Mouse (Mus musculus): ENCODE measurements around the gene Cnot4. TPM values are rescaled to one million over a fixed set of nuclear protein-coding genes. Genes with fewer than 3 reads are reported as not detected.

Gene Cnot4
- polyA plus RNA-seq, 1 experiment from 2014 or later: 36.3 TPM

DNA sequence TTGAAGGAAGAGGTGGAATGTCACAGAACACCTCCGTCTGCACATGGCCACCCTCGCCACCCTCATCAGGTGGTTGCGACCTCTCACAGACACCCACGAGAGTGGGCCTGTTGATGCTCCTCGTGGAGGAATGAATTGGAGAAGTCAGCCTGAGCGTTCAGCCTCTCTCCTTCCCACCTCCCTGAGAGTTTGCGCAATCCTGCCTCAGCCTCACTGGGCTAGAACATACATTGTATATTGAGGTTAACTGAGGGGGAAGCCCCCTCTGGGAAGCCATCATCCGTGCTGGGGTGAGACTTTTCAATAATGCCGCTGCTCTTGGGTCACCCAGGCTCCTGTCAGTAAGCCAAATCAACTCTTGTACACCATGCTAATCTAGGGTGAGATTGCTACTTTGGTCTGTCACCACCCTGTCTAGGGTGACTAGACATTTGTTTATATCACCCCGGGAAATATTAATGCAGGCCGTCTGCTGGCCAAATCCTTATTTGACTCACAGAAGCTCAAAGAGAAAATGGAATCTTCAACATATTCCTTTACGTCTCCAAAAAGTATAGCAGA is 146.4 kb downstream of the Cnot4 start:
- 94% methylated on average over 12 of the region's 12 CpGs for WGBS
- H3K4me1 ChIP-seq (replicated peaks): peaks cover 12% of the 10 kb centered on the region
- H3K9ac ChIP-seq: no peak overlapping the region
- H3K4me3 ChIP-seq: no peak overlapping the region
- H3K9me3 ChIP-seq: no peaks in the 10 kb centered on the region
- no peak overlapping the region for H3K4me2 ChIP-seq
- ATAC-seq (ENCODE audit: low FRiP score): no peak
- H3K27me3 ChIP-seq: 0 out of 2 replicates have a peak, but pooled peaks cover 3% of the 10 kb centered on the region
- H3K27ac ChIP-seq: no peak overlapping the region
- H3K36me3 ChIP-seq: no peaks in the 10 kb centered on the region

DNA sequence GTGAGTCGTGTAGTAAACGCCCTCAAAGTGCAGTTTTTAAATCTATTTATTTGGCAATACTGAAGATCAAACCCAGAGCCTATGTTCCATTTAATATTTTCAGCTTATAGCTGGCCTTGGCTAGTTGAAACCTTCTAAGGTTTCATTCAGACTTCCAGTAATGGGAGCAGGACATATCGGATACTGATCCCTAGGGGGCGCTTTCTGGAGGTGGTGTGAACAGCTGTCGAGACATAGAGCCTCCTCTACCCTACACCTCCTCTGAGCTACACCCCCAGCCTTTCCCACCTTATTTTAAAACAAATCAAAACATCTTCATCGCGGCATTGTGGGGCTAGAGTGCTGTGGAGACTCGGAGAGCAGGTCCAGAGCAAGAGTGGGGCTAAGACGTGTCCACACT is 152.9 kb downstream of the Cnot4 start:
- no peak for ATAC-seq (ENCODE audit: low FRiP score)
- WGBS: 65% methylated on average over 9 of the region's 9 CpGs

DNA sequence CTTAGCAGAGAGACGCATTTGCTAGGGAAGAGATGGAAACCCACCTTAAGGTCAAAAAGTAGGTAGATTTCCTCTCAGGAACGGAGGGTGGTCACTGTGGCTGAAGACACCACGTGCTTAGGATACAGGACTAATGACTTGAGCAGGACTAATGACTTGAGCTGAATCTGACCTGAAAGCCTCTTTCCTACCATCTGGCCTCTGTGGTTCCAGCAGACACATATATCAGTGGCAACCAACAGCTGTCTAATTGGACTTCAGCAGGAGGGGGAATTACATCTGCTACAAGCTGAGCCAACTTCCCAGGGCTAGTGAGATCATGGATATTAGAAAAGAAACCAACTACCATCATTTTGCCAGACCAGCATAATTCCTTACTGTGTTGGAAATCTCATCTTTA is 154.2 kb downstream of the Cnot4 start:
- H3K27ac ChIP-seq: no peak overlapping the region
- WGBS: 76% methylated on average over 3 of the region's 3 CpGs
- no peak for ATAC-seq (ENCODE audit: low FRiP score)

More for the DNA sequence above, 152.9 kb downstream of the Cnot4 start:
- Histone ChIP-seq H3K36me3 (no peaks in the 10 kb centered on the region), H3K4me2 (no peak overlapping the region), H3K27ac (no peak overlapping the region), H3K9me3 (no peaks in the 10 kb centered on the region), H3K4me1 (replicated peaks) (no peaks in the 10 kb centered on the region), H3K27me3 (no peaks in the 10 kb centered on the region), H3K4me3 (no peak overlapping the region), H3K9ac (no peak overlapping the region)

More for the DNA sequence above, 154.2 kb downstream of the Cnot4 start:
- no peaks in the 10 kb centered on the region for H3K4me1 ChIP-seq (replicated peaks)
- no peak overlapping the region for H3K9ac ChIP-seq
- H3K9me3 ChIP-seq: no peaks in the 10 kb centered on the region
- H3K4me3 ChIP-seq: no peak overlapping the region
- H3K4me2 ChIP-seq: no peak overlapping the region
- H3K36me3 ChIP-seq: no peaks in the 10 kb centered on the region
- H3K27me3 ChIP-seq: no peaks in the 10 kb centered on the region

Other genes with a start within 250 kb of the Cnot4 start
- gene Wdr91, start 222.8 kb downstream of the Cnot4 start, polyA plus RNA-seq (2015; fragmentation: Nextera tagmentation; extraction: Ambion mirVana): 12.5 and 14.5 TPM in 2 replicates
- gene Stra8, start 213.6 kb downstream of the Cnot4 start, polyA plus RNA-seq (2015; fragmentation: Nextera tagmentation; extraction: Ambion mirVana): not detected in 2 replicates
- 0.56 and 0.57 TPM in 2 replicates for gene Slc23a4, start 145.3 kb downstream of the Cnot4 start, polyA plus RNA-seq (2015; fragmentation: Nextera tagmentation; extraction: Ambion mirVana)
- gene Nup205, start 43.7 kb upstream of the Cnot4 start, polyA plus RNA-seq (2015; fragmentation: Nextera tagmentation; extraction: Ambion mirVana): 24.3 and 24.7 TPM in 2 replicates
- gene Slc13a4, start 174.4 kb upstream of the Cnot4 start, polyA plus RNA-seq (2015; fragmentation: Nextera tagmentation; extraction: Ambion mirVana): 2.9 and 3.9 TPM in 2 replicates
- gene Fam180a, start 192.4 kb upstream of the Cnot4 start, polyA plus RNA-seq (2015; fragmentation: Nextera tagmentation; extraction: Ambion mirVana): 0.27 and 0.71 TPM in 2 replicates